Mouse (Mus musculus): ENCODE results near the gene Tnr. TPM values are rescaled to one million over a fixed set of nuclear protein-coding genes. Genes with fewer than 3 reads are reported as not detected.

Tnr gene
- total RNA-seq, 2 experiments from 2014 or later = 157 to 159 TPM

GRCm38 (mm10) chr1:159750876-159751275, 227.3 kb downstream of the Tnr start:
- no peak for DNase-seq (ENCODE audit: low spot score in 2 of 2)
- Histone ChIP-seq H3K4me3 (no peak overlapping the region), H3K27ac (no peak overlapping the region)
- no peak for TF ChIP-seq CTCF (conservative IDR thresholded peaks at IDR 0.05)

DNA sequence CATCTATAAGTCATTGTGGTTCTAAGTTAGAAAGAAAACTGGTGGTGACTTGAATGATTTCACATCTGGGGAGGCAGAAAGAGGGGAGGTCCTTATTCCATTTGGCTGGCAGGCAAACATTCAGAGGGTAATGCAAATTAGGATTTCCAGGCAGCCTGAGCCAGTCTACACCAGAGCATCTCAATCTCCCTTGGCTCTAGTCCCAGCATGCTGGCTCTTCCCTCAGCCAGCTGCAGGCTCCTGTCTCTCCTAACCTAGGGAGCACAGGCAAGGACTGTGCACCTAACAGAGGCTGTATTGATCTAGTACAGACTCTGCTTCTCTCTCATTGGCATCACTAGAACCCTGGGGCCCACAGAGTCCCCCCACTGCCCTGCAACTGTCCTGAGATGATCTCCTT, 237.4 kb downstream of the Tnr start:
- DNase-seq (ENCODE audit: low spot score in 2 of 2) = peak in 1 of 2 experiments; percentile 41
- no peak for TF ChIP-seq CTCF (conservative IDR thresholded peaks at IDR 0.05)
- no peak overlapping the region for H3K4me3 ChIP-seq
- peak overlapping the region; percentile 18; the same call in 1 of the 2 replicates for H3K27ac ChIP-seq

- no peak for DNase-seq (ENCODE audit: low spot score in 2 of 2)
These were observed 240.3 kb downstream of the Tnr start for GRCm38 (mm10) chr1:159763901-159764300.

DNA sequence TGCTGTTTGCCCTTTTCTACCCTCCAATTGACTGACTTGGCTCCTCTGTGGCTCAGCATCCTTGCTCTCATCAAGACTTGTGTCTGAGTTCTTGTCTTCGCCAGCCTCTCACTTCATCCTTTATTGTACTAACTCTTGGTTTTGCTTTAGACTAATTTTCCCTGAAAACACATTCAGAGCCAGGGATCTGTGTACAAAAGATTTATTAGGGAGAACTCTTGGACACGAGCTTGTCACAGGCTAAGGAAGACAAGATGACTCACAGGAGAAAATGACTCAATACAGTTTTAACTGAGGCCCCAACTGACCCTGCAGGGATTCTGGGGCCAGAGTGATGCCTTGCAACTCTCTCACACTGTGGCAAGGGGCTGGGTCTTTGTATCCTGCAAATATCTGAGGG, 241.3 kb downstream of the Tnr start:
- Histone ChIP-seq H3K27ac (peak overlapping the region; percentile 72; the same call in 1 of the 2 replicates), H3K4me3 (no peak overlapping the region)
- no peak for DNase-seq (ENCODE audit: low spot score in 2 of 2)
- TF ChIP-seq CTCF (conservative IDR thresholded peaks at IDR 0.05) = no peak

More at GRCm38 (mm10) chr1:159763901-159764300, 240.3 kb downstream of the Tnr start:
- H3K27ac ChIP-seq = peak overlapping the region; percentile 72
- H3K4me3 ChIP-seq = no peak overlapping the region
- TF ChIP-seq CTCF (conservative IDR thresholded peaks at IDR 0.05) = no peak

DNA sequence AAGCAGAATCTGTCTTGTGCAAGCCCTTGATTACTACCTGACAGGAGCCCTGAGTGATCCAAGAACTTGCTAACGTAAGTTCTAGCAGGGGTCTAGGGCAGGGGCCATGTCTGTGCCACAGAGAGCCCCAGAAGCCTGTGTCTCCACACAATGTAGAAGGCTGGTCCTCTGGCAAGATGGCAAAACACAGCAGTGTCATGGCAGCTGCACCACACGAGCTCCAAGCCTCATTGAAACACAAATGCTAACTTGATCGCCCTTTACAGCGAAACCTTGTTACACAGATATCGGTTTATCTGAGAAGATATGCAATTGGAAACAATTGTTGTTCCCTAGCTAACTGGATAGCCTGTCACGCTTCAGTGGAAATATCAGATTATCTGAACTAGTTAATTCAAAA, 246.4 kb downstream of the Tnr start:
- no peak for TF ChIP-seq CTCF (conservative IDR thresholded peaks at IDR 0.05)
- Histone ChIP-seq H3K4me3 (no peak overlapping the region), H3K27ac (no peak overlapping the region)
- DNase-seq (ENCODE audit: low spot score in 2 of 2) = no peak

DNA sequence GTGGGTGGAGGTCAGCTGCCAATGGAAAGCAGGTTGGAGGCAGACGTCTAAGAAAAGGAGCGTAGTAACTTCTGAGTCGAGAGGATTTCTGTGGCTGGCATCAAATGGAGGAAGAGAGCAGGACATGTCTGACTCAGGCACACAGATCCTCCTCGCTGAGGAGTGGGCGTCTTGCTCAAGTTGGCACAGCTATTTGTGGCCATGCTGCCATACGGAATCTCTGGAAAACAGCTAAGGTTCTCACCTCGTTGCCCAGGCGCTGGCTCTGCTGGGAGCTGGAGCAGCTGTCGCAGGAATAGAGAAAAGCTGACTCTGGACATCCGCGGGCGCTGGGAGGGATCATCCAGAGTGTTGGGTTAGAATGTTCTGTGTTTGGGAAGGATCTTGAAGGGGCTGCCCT, 250.1 kb downstream of the Tnr start:
- DNase-seq (ENCODE audit: low spot score in 2 of 2) = peak; percentile 36 to 37
- peak overlapping the region; percentile 79 for H3K27ac ChIP-seq

DNA sequence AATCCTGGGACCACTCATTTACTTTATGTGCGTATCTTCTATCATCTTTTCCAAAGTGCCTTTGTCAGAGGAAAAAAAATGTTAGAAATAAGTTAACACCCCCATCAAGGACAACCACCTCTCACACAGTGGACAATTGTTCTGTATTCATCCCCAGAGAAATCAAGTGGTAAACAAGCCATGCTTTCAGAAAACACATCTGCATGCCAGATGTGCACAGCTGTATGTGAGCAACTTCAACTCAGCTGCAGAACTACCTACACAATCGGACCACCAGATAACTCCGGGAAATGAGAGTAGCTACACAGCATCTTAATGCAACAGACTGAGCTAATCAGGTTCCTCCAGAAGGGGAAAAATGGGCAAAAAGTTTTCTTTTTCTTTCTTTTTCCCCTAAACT, 251.6 kb downstream of the Tnr start:
- no peak for DNase-seq (ENCODE audit: low spot score in 2 of 2)
- no peak for TF ChIP-seq CTCF (conservative IDR thresholded peaks at IDR 0.05)
- no peak overlapping the region for H3K4me3 ChIP-seq
- no peak overlapping the region for H3K27ac ChIP-seq

More for the DNA sequence above, 250.1 kb downstream of the Tnr start:
- no peak for TF ChIP-seq CTCF (conservative IDR thresholded peaks at IDR 0.05)
- H3K4me3 ChIP-seq = no peak overlapping the region

GRCm38 (mm10) chr1:159777107-159777506, 253.5 kb downstream of the Tnr start:
- no peak for TF ChIP-seq CTCF (conservative IDR thresholded peaks at IDR 0.05)
- Histone ChIP-seq H3K27ac (0 out of 2 replicates have a peak overlapping the region, but pooled peaks have one; percentile 28), H3K4me3 (no peak overlapping the region)
- DNase-seq (ENCODE audit: low spot score in 2 of 2) = no peak

DNA sequence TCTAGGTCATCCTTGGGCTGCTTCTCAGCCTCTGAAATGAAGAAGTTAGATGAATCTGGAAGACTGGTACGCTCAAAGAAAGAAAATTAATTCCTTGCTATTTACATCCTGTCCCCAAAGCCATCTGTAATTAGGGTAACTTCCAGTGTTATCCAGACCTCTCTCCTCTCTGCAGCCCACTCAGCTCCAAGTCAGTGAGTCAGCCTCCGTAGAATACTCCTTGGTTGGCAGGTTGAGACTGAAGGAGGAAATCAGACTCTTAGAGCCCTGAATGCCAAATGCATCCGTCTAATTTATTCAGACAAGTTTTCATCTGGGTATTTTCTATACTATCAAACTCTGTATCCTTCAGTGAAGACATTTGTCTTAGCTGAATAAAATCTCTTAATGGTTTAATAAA, 255.9 kb downstream of the Tnr start:
- no peak for DNase-seq (ENCODE audit: low spot score in 2 of 2)
- TF ChIP-seq CTCF (conservative IDR thresholded peaks at IDR 0.05) = no peak
- Histone ChIP-seq H3K27ac (no peak overlapping the region), H3K4me3 (no peak overlapping the region)

- peak; percentile 37 to 60 for DNase-seq (ENCODE audit: low spot score in 2 of 2)
- Histone ChIP-seq H3K4me3 (no peak overlapping the region), H3K27ac (0 out of 2 replicates have a peak overlapping the region, but pooled peaks have one; percentile 2)
- peak; percentile 88 for TF ChIP-seq CTCF (conservative IDR thresholded peaks at IDR 0.05)
These were observed 260.3 kb downstream of the Tnr start for GRCm38 (mm10) chr1:159783842-159784241.

DNA sequence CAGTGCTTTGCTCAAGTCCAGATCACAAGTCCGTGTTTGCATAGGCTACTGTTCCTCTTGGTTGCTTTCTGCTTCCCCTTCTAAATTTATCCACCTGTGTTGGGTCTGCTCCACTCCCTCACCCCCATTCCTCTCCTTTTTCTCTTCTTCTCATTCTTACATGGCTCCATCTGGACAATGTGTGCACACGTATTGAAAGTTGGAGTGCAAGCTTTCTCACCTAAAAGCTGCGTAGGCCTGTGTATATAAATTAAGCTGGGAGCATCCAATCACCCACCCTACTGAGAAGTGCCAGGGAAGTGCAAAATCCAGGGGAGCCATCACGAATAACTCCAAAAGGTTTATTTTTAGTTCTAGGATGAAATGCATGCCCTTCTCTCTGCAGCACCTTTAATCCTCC, 264.7 kb downstream of the Tnr start:
- no peak overlapping the region for H3K27ac ChIP-seq
- DNase-seq (ENCODE audit: low spot score in 2 of 2) = no peak
- H3K4me3 ChIP-seq = no peak overlapping the region
- TF ChIP-seq CTCF (conservative IDR thresholded peaks at IDR 0.05) = no peak

DNA sequence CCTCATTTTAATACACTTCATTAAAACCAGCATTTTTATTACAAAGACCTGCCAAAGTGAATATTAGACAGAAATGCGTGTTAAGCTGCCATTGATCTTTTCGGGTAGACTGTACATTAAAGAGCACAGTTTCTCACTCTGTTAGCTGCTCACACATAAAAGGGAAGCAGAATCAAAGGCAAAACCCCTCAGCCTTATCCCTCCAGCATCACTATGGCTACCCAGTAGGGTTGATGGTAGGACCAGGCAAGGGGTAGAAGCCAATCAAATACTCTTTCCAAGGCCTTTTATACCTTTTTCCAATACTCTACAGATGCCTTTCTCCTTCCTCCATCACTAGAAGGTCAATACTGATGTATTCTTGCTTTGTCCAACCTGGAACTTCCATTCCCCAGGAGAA, 269.0 kb downstream of the Tnr start:
- no peak for DNase-seq (ENCODE audit: low spot score in 2 of 2)
- no peak for TF ChIP-seq CTCF (conservative IDR thresholded peaks at IDR 0.05)

DNA sequence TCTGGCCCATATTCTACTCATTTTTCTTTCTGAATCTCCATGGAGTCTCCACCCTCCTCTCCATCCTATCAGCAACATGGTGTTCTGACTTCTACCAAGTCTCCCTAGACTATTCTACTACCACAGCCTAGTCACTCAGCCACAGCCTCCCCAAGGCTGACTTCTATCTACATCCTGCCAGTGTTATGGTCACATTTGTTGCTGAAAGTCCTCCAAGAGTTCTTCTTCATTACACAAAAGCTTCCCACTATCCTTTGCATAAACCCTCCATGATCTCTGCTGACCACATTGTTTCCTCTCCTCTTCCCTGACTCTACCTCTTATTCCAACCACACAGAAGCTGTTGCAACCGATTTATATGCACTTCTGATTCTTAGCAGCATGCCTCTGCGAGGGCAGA, 272.5 kb downstream of the Tnr start:
- DNase-seq (ENCODE audit: low spot score in 2 of 2) = no peak
- TF ChIP-seq CTCF (conservative IDR thresholded peaks at IDR 0.05) = no peak
- Histone ChIP-seq H3K4me3 (no peak overlapping the region), H3K27ac (no peak overlapping the region)

More for the DNA sequence above, 269.0 kb downstream of the Tnr start:
- H3K27ac ChIP-seq = no peak overlapping the region
- H3K4me3 ChIP-seq = no peak overlapping the region

GRCm38 (mm10) chr1:159800366-159800765, 276.8 kb downstream of the Tnr start:
- peak overlapping the region; percentile 52 for H3K27ac ChIP-seq
- no peak for DNase-seq (ENCODE audit: low spot score in 2 of 2)
- no peak overlapping the region for H3K4me3 ChIP-seq
- TF ChIP-seq CTCF (conservative IDR thresholded peaks at IDR 0.05) = no peak

Measured in layer of hippocampus, adult 2 months (tissue).